Mouse (Mus musculus) liver, postnatal 0 days (tissue): ENCODE data around the gene Tbc1d1. TPM values are rescaled to one million over a fixed set of nuclear protein-coding genes. Genes with fewer than 3 reads are reported as not detected.

Experiments used
- ATAC-seq: fragments of 200-750 bp; cut with Nextera tagmentation; 2 replicates; pipeline ENCODE4 v1.8.0; 2017; ENCODE audit warnings: mild to moderate bottlenecking, moderate library complexity
- DNase-seq: peaks from one replicate; pipeline ENCODE4 v3.0.0-alpha.2; 2016
- H3K27ac ChIP-seq: fragments of 300-500 bp; sonication (generic); 2 replicates; pipeline ENCODE4 v1.5.1; 2014; ENCODE audit warnings: antibody characterized with exemption, moderate library complexity, mild to moderate bottlenecking, low read depth
- H3K27me3 ChIP-seq: fragments of 300-500 bp; sonication (generic); 2 replicates; pipeline ENCODE4 v1.6.1; 2014; ENCODE audit warnings: low read length, control low read depth, mixed read lengths; ENCODE audit not compliant: insufficient read depth
- H3K36me3 ChIP-seq: fragments of 300-500 bp; sonication (generic); replicated peaks from 2 replicates; pipeline ENCODE4 v1.6.1; 2014; ENCODE audit warnings: mild to moderate bottlenecking, control low read depth, low read length, moderate library complexity, mixed read lengths; ENCODE audit not compliant: insufficient read depth
- H3K4me1 ChIP-seq: fragments of 300-500 bp; sonication (generic); 2 replicates; pipeline ENCODE4 v1.6.1; 2014; ENCODE audit warnings: antibody characterized with exemption, mild to moderate bottlenecking, control low read depth; ENCODE audit not compliant: insufficient read depth
- H3K4me2 ChIP-seq: fragments of 300-500 bp; sonication (generic); 2 replicates; pipeline ENCODE4 v1.6.1; 2014; ENCODE audit warnings: low read depth, mild to moderate bottlenecking, low read length, moderate library complexity, mixed read lengths
- H3K4me3 ChIP-seq: fragments of 300-500 bp; sonication (generic); 2 replicates; pipeline ENCODE4 v1.5.1; 2014; ENCODE audit warnings: low read depth, low read length
- H3K9ac ChIP-seq: fragments of 300-500 bp; sonication (generic); replicated peaks from 2 replicates; pipeline ENCODE4 v1.6.1; 2014; ENCODE audit warnings: mild to moderate bottlenecking, moderate library complexity
- H3K9me3 ChIP-seq: fragments of 300-500 bp; sonication (generic); 2 replicates; pipeline ENCODE4 v1.6.1; 2016; ENCODE audit warnings: mild to moderate bottlenecking, control low read depth, low read length, mixed read lengths
- CTCF ChIP-seq: sonication (generic); IDR thresholded peaks from 2 replicates; pipeline ENCODE4 v1.5.1; 2016; ENCODE audit warnings: antibody characterized with exemption, low read depth
- EP300 ChIP-seq: IDR thresholded peaks from 2 replicates; pipeline ENCODE4 v1.6.1; 2016; ENCODE audit warnings: antibody characterized with exemption, low read depth, mild to moderate bottlenecking
- WGBS: fragments of 180-500 bp; shearing (Covaris S2); extraction: QIAGEN DNeasy Blood & Tissue Kit; methylation state at CpG from one replicate; pipeline ENCODE4 v1.1.7; 2014; ENCODE audit not compliant: insufficient replicate concordance; 5-methylcytosine and 5-hydroxymethylcytosine counted together
- polyA plus RNA-seq: library from polyadenylated mRNA; unstranded; fragments of >200 nt; fragmentation: Nextera tagmentation; extraction: Ambion mirVana; gene quantifications from 2 replicates; pipeline ENCODE4 v1.2.1, GENCODE M21; 2015

Gene Tbc1d1
- polyA plus RNA-seq, 1 experiment from 2014 or later: 5.0 TPM

GRCm38 (mm10) chr5:64164414-64164813, 8.3 kb downstream of the Tbc1d1 start:
- WGBS: 85% methylated on average over 3 of the region's 3 CpGs
- no peak overlapping the region for H3K9ac ChIP-seq
- DNase-seq (no peak), ATAC-seq (no peak)
- no peaks in the 10 kb centered on the region for H3K9me3 ChIP-seq
- H3K36me3 ChIP-seq: no peaks in the 10 kb centered on the region
- H3K27me3 ChIP-seq: peaks cover 5% of the 10 kb centered on the region; the same call in 1 of the 2 replicates
- no peak overlapping the region for H3K4me2 ChIP-seq
- H3K27ac ChIP-seq: no peak overlapping the region
- TF ChIP-seq CTCF (no peak), EP300 (no peak)
- no peak overlapping the region for H3K4me3 ChIP-seq
- H3K4me1 ChIP-seq: peaks cover 16% of the 10 kb centered on the region

- TF ChIP-seq CTCF (no peak), EP300 (no peak)
- ATAC-seq: no peak
- no peak overlapping the region for H3K27ac ChIP-seq
Observed at GRCm38 (mm10) chr5:64165826-64166225, 9.7 kb downstream of the Tbc1d1 start.

GRCm38 (mm10) chr5:64168990-64169540, 13.0 kb downstream of the Tbc1d1 start:
- Histone ChIP-seq H3K4me1 (no peaks in the 10 kb centered on the region), H3K27ac (no peak overlapping the region), H3K36me3 (0 out of 2 replicates have a peak, but pooled peaks cover 3% of the 10 kb centered on the region), H3K4me2 (no peak overlapping the region), H3K9me3 (no peaks in the 10 kb centered on the region), H3K27me3 (no peaks in the 10 kb centered on the region), H3K9ac (no peak overlapping the region), H3K4me3 (no peak overlapping the region)
- 77% methylated on average over 10 of the region's 10 CpGs for WGBS
- TF ChIP-seq CTCF (no peak), EP300 (peak; percentile 92)
- DNase-seq (no peak), ATAC-seq (peak; percentile 84)

More at GRCm38 (mm10) chr5:64165826-64166225, 9.7 kb downstream of the Tbc1d1 start:
- Histone ChIP-seq H3K9me3 (no peaks in the 10 kb centered on the region), H3K9ac (no peak overlapping the region), H3K4me3 (no peak overlapping the region), H3K4me1 (peaks cover 9% of the 10 kb centered on the region), H3K27me3 (no peaks in the 10 kb centered on the region), H3K4me2 (no peak overlapping the region), H3K36me3 (no peaks in the 10 kb centered on the region)
- DNase-seq: no peak
- 69% methylated on average over 2 of the region's 2 CpGs for WGBS

GRCm38 (mm10) chr5:64172884-64173283, 16.8 kb downstream of the Tbc1d1 start:
- DNase-seq (no peak), ATAC-seq (no peak)
- WGBS: 84% methylated on average over 3 of the region's 3 CpGs
- Histone ChIP-seq H3K36me3 (0 out of 2 replicates have a peak, but pooled peaks cover 3% of the 10 kb centered on the region), H3K27ac (no peak overlapping the region), H3K4me2 (no peak overlapping the region), H3K27me3 (no peaks in the 10 kb centered on the region), H3K9me3 (no peaks in the 10 kb centered on the region), H3K4me1 (no peaks in the 10 kb centered on the region), H3K4me3 (no peak overlapping the region), H3K9ac (no peak overlapping the region)
- no peak for TF ChIP-seq EP300
- no peak for TF ChIP-seq CTCF

GRCm38 (mm10) chr5:64173302-64173701, 17.2 kb downstream of the Tbc1d1 start:
- TF ChIP-seq EP300: no peak
- TF ChIP-seq CTCF: no peak
- Histone ChIP-seq H3K9ac (no peak overlapping the region), H3K27me3 (no peaks in the 10 kb centered on the region), H3K4me2 (no peak overlapping the region), H3K4me3 (no peak overlapping the region), H3K27ac (no peak overlapping the region), H3K36me3 (0 out of 2 replicates have a peak, but pooled peaks cover 3% of the 10 kb centered on the region), H3K9me3 (no peaks in the 10 kb centered on the region), H3K4me1 (no peaks in the 10 kb centered on the region)
- 86% methylated on average over 16 of the region's 16 CpGs for WGBS
- DNase-seq (no peak), ATAC-seq (no peak)

GRCm38 (mm10) chr5:64174429-64174935, 18.4 kb downstream of the Tbc1d1 start:
- TF ChIP-seq CTCF (no peak), EP300 (no peak)
- WGBS: 67% methylated on average over 5 of the region's 5 CpGs
- no peak overlapping the region for H3K4me2 ChIP-seq
- H3K9ac ChIP-seq: no peak overlapping the region
- H3K9me3 ChIP-seq: no peaks in the 10 kb centered on the region
- no peaks in the 10 kb centered on the region for H3K4me1 ChIP-seq
- no peak overlapping the region for H3K27ac ChIP-seq
- ATAC-seq: no peak
- DNase-seq: no peak
- 0 out of 2 replicates have a peak, but pooled peaks cover 3% of the 10 kb centered on the region for H3K36me3 ChIP-seq
- H3K4me3 ChIP-seq: no peak overlapping the region
- H3K27me3 ChIP-seq: no peaks in the 10 kb centered on the region
